Mouse (Mus musculus) hindbrain, embryonic 14.5 days (tissue): ENCODE measurements around the gene Cfap65. TPM values are rescaled to one million over a fixed set of nuclear protein-coding genes. Genes with fewer than 3 reads are reported as not detected.
A peak's percentile ranks its signal among the peaks of the same experiment; 100 is the strongest.

Source experiments
- ATAC-seq: fragments of 200-750 bp; cut with Nextera tagmentation; 2 replicates; pipeline ENCODE4 v1.8.0; 2017; ENCODE audit warnings: moderate number of reproducible peaks, mild to moderate bottlenecking, moderate TSS enrichment, moderate library complexity; ENCODE audit not compliant: low FRiP score
- DNase-seq: peaks from one replicate; pipeline ENCODE4 v3.0.0-alpha.2; 2015; ENCODE audit warnings: low spot score
- H3K27ac ChIP-seq: fragments of 300-500 bp; sonication (generic); 2 replicates; pipeline ENCODE4 v1.5.1; 2014; ENCODE audit warnings: mild to moderate bottlenecking, moderate library complexity
- H3K27me3 ChIP-seq: fragments of 300-500 bp; sonication (generic); 2 replicates; pipeline ENCODE4 v1.6.1; 2014; ENCODE audit warnings: mild to moderate bottlenecking, low read length, mixed read lengths; ENCODE audit not compliant: control insufficient read depth, insufficient read depth
- H3K36me3 ChIP-seq: fragments of 300-500 bp; sonication (generic); replicated peaks from 2 replicates; pipeline ENCODE4 v1.6.1; 2014; ENCODE audit not compliant: control insufficient read depth, insufficient read depth
- H3K4me1 ChIP-seq: fragments of 300-500 bp; sonication (generic); replicated peaks from 2 replicates; pipeline ENCODE4 v1.6.1; 2014; ENCODE audit warnings: antibody characterized with exemption, low read length, mixed read lengths; ENCODE audit not compliant: control insufficient read depth, insufficient read depth
- H3K4me2 ChIP-seq: fragments of 300-500 bp; sonication (generic); replicated peaks from 2 replicates; pipeline ENCODE4 v1.6.1; 2014; ENCODE audit warnings: mild to moderate bottlenecking, moderate library complexity
- H3K4me3 ChIP-seq: fragments of 300-500 bp; sonication (generic); replicated peaks from 2 replicates; pipeline ENCODE4 v1.5.1; 2014; ENCODE audit warnings: mild to moderate bottlenecking, low read length
- H3K9ac ChIP-seq: fragments of 300-500 bp; sonication (generic); 2 replicates; pipeline ENCODE4 v1.6.1; 2014
- H3K9me3 ChIP-seq: fragments of 300-500 bp; sonication (generic); 2 replicates; pipeline ENCODE4 v1.6.1; 2016; ENCODE audit warnings: low read length; ENCODE audit not compliant: control insufficient read depth
- WGBS: fragments of 180-500 bp; shearing (Covaris S2); extraction: QIAGEN DNeasy Blood & Tissue Kit; methylation state at CpG from one replicate; pipeline ENCODE4 v1.1.7; 2014; 5-methylcytosine and 5-hydroxymethylcytosine counted together
- microRNA counts: library from miRNA; unstranded; fragments of <30 nt; microRNA quantifications from one replicate; lab custom pipeline; 2016
- microRNA-seq: library from miRNA; unstranded; fragments of <30 nt; microRNA quantifications from one replicate; pipeline ENCODE4, GENCODE M21; 2016
- polyA plus RNA-seq: library from polyadenylated mRNA; unstranded; fragments of >200 nt; fragmentation: Nextera tagmentation; extraction: Ambion mirVana; gene quantifications from 2 replicates; pipeline ENCODE4 v1.2.1, GENCODE M21; 2014

Gene Cfap65
- polyA plus RNA-seq, 1 experiment from 2014 or later: 1.2 TPM

DNA sequence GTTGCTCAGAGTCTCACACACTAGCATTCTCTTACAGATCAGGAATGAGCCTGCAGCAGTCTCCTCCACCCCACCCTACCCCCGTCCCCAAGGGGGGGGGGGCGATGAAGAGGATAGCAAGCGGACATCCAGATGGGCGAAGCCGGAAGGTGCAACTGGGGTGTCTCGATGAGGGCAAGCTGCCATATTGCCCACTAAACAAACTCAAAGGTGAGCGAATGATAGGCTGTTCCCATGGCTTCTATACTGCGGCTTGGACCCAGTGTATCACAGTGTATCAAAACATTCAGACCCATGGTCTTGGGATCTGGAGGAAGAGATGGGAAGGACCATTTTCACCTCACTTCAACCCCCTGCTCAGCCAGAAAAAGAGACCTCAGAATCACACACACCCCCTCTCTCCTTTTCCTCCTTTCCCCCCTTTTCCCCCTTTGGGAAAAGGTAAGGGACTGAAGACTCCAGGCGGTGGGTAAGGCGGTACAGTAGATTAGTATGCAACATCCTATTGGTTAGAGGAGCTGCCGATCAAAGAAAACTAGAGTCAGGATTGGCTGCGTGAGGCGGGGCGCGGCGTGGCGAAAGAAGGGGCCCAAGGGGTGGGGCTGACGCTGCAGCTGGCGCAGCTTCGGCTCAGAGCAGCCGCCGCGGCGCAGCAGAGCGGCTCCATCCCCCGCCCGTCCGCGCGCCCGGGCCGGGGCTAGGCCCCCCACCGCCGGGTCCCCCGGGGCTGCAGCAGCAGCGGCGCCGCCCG, 80.9 kb downstream of the Cfap65 start, which contains the start of gene Cdk5r2:
Cdk5r2 (plus strand) TSS at position 629 of the 751 bp plus-strand sequence.
- peak within 1 kb of the TSS; percentile 85 for H3K27ac ChIP-seq
- no peaks in the 10 kb centered on the region for H3K36me3 ChIP-seq
- peaks cover 28% of the 10 kb centered on the region for H3K4me1 ChIP-seq
- H3K27me3 ChIP-seq: no peaks in the 10 kb centered on the region
- peak within 1 kb of the TSS; percentile 98 for H3K9ac ChIP-seq
- H3K4me2 ChIP-seq: peak within 1 kb of the TSS; percentile 57
- ATAC-seq (peak; percentile 92), DNase-seq (peak; percentile 98)
- H3K4me3 ChIP-seq: peak within 1 kb of the TSS; percentile 89
- WGBS: 2% methylated on average over 38 of the region's 39 CpGs
- H3K9me3 ChIP-seq: no peaks in the 10 kb centered on the region

MicroRNAs within 50 kb of the gene (microRNA counts, 519-probe panel; counts per million panel counts)
- microRNA mmu-miR-375 (lab: Ali Mortazavi, UCI): not detected

Small RNA genes lying within 50 kb of the gene (microRNA-seq; reads per million reads assigned to microRNA genes)
- 607 reads per million, percentile 73 among the genes with 10 or more reads in this experiment for gene Mir375

Other genes starting within 250 kb of the Cfap65 start
- gene Cyp27a1, start 222.0 kb downstream of the Cfap65 start, polyA plus RNA-seq: 1.9 and 3.2 TPM in 2 replicates
- gene Prkag3, start 186.4 kb downstream of the Cfap65 start, polyA plus RNA-seq: not detected in 2 replicates
- 4.4 TPM in 2 replicates for gene Wnt6, start 163.7 kb downstream of the Cfap65 start, polyA plus RNA-seq
- 0.13 and 0.21 TPM in 2 replicates for gene Wnt10a, start 144.1 kb downstream of the Cfap65 start, polyA plus RNA-seq
- gene Cdk5r2, start 80.7 kb downstream of the Cfap65 start, polyA plus RNA-seq: 23.3 and 27.4 TPM in 2 replicates
- gene Fev, start 50.2 kb downstream of the Cfap65 start, polyA plus RNA-seq: 5.2 and 5.8 TPM in 2 replicates
- gene Cryba2, start 42.5 kb downstream of the Cfap65 start, polyA plus RNA-seq: 2.0 and 2.1 TPM in 2 replicates
- 0.32 and 0.35 TPM in 2 replicates for gene Ihh, start 16.1 kb upstream of the Cfap65 start, polyA plus RNA-seq
- gene Nhej1, start 189.6 kb upstream of the Cfap65 start, polyA plus RNA-seq: 6.8 and 7.5 TPM in 2 replicates
- not detected in 2 replicates for gene Slc23a3, start 198.3 kb upstream of the Cfap65 start, polyA plus RNA-seq
- gene Cnppd1, start 207.1 kb upstream of the Cfap65 start, polyA plus RNA-seq: 42.4 and 47.4 TPM in 2 replicates
- 136 and 156 TPM in 2 replicates for gene Retreg2, start 207.2 kb upstream of the Cfap65 start, polyA plus RNA-seq
- 36.7 and 38.0 TPM in 2 replicates for gene Zfand2b, start 233.0 kb upstream of the Cfap65 start, polyA plus RNA-seq
- gene Abcb6, start 244.8 kb upstream of the Cfap65 start, polyA plus RNA-seq: 39.0 and 39.7 TPM in 2 replicates